Comparison of ENCODE assay signal across 8 mouse cellular contexts in genomic region chr6:87276941-87277340, GRCm38 (mm10). TPM values are rescaled to one million over a fixed set of nuclear protein-coding genes. Genes with fewer than 3 reads are reported as not detected.
DNase-seq lines count a peak whose midpoint lies in the region; ATAC-seq and TF ChIP-seq lines count a peak whose summit lies in the region.

No protein-coding gene starts in this region.

- H3K4me1 ChIP-seq in forebrain, embryonic 15.5 days = peaks cover 15% of the 10 kb centered on the region
- H3K4me1 ChIP-seq in forebrain, embryonic 14.5 days (ENCODE audit: control insufficient read depth, insufficient read depth, low read length) = peaks cover 9% of the 10 kb centered on the region
- H3K4me1 ChIP-seq in lung, postnatal 0 days (ENCODE audit: insufficient read depth, low read depth, low read length) = peaks cover 17% of the 10 kb centered on the region; the same call in 1 of the 2 replicates

- peak overlapping the region; percentile 41 for H3K27ac ChIP-seq in forebrain, embryonic 15.5 days (replicated peaks)
- H3K27ac ChIP-seq in forebrain, embryonic 14.5 days (ENCODE audit: low read depth, low read length) = no peak overlapping the region
- H3K27ac ChIP-seq in left cerebral cortex, adult 2 months = peak overlapping the region; percentile 72
- H3K27ac ChIP-seq in lung, postnatal 0 days (ENCODE audit: low read length) = peak overlapping the region; percentile 22; the same call in 1 of the 2 replicates

- peak; percentile 32; the same call in 1 of the 2 replicates for ATAC-seq in forebrain, embryonic 15.5 days (replicated peaks)
- ATAC-seq in forebrain, embryonic 14.5 days = no peak
- ATAC-seq in lung, postnatal 0 days = peak; percentile 25

- no peak for TF ChIP-seq CTCF in left cerebral cortex, adult 2 months (IDR thresholded peaks at IDR 0.05)
- no peak for TF ChIP-seq CTCF in lung, postnatal 0 days (IDR thresholded peaks at IDR 0.05)

- no peak overlapping the region for H3K4me2 ChIP-seq in forebrain, embryonic 15.5 days (replicated peaks)
- no peak overlapping the region for H3K4me2 ChIP-seq in forebrain, embryonic 14.5 days (ENCODE audit: low read length)
- H3K4me2 ChIP-seq in lung, postnatal 0 days (replicated peaks; ENCODE audit: low read depth, low read length) = 0 out of 2 replicates have a peak overlapping the region, but pooled peaks have one; percentile 4

- WGBS in forebrain, embryonic 15.5 days = 73% methylated on average over 7 of the region's 7 CpGs
- 82% methylated on average over 7 of the region's 7 CpGs for WGBS in forebrain, embryonic 14.5 days
- WGBS in lung, postnatal 0 days = 48% methylated on average over 7 of the region's 7 CpGs

- H3K9me3 ChIP-seq in forebrain, embryonic 15.5 days = no peaks in the 10 kb centered on the region
- H3K9me3 ChIP-seq in forebrain, embryonic 14.5 days (replicated peaks; ENCODE audit: control insufficient read depth, low read length) = no peaks in the 10 kb centered on the region
- H3K9me3 ChIP-seq in lung, postnatal 0 days (ENCODE audit: low read length) = no peaks in the 10 kb centered on the region

- no peak for DNase-seq in forebrain, embryonic 14.5 days (ENCODE audit: low spot score)
- DNase-seq in left cerebral cortex, adult 2 months (ENCODE audit: extremely low spot score in 1 of 2, low spot score in 2 of 2) = no peak
- no peak for DNase-seq in left cerebral cortex, adult 11 months (ENCODE audit: low spot score)
- peak; percentile 51 for DNase-seq in brain, adult 2 months (ENCODE audit: low read depth, low spot score)
- DNase-seq in lung, postnatal 0 days (ENCODE audit: low spot score) = peak; percentile 54
- DNase-seq in urinary bladder, postnatal 36 days (ENCODE audit: low spot score in 2 of 2) = no peak
- DNase-seq in cerebellum, adult 9-10 months = no peak

- no peak overlapping the region for H3K4me3 ChIP-seq in forebrain, embryonic 15.5 days
- H3K4me3 ChIP-seq in forebrain, embryonic 14.5 days (ENCODE audit: low read depth, low read length) = no peak overlapping the region
- no peak overlapping the region for H3K4me3 ChIP-seq in left cerebral cortex, adult 2 months
- H3K4me3 ChIP-seq in lung, postnatal 0 days (ENCODE audit: low read depth, low read length) = no peak overlapping the region

- no peaks in the 10 kb centered on the region for H3K27me3 ChIP-seq in forebrain, embryonic 15.5 days
- H3K27me3 ChIP-seq in forebrain, embryonic 14.5 days (replicated peaks; ENCODE audit: control insufficient read depth, insufficient read depth, low read length) = no peaks in the 10 kb centered on the region
- no peaks in the 10 kb centered on the region for H3K27me3 ChIP-seq in lung, postnatal 0 days (replicated peaks; ENCODE audit: insufficient read depth, low read length)

- 0 out of 2 replicates have a peak, but pooled peaks cover 5% of the 10 kb centered on the region for H3K36me3 ChIP-seq in forebrain, embryonic 15.5 days
- 0 out of 2 replicates have a peak, but pooled peaks cover 5% of the 10 kb centered on the region for H3K36me3 ChIP-seq in forebrain, embryonic 14.5 days (ENCODE audit: control insufficient read depth, insufficient read depth, low read length)
- 0 out of 2 replicates have a peak, but pooled peaks cover 4% of the 10 kb centered on the region for H3K36me3 ChIP-seq in lung, postnatal 0 days (ENCODE audit: insufficient read depth, low read length)

- no peak for TF ChIP-seq EP300 in lung, postnatal 0 days (IDR thresholded peaks at IDR 0.05)

- H3K9ac ChIP-seq in forebrain, embryonic 15.5 days (replicated peaks) = no peak overlapping the region
- no peak overlapping the region for H3K9ac ChIP-seq in forebrain, embryonic 14.5 days (ENCODE audit: low read length)
- H3K9ac ChIP-seq in lung, postnatal 0 days (replicated peaks; ENCODE audit: low read depth) = no peak overlapping the region

- intact Hi-C loops in left cerebral cortex, adult 2 months (cut with DNase I) = no loop called here

RNA-seq across cellular contexts. Expression of gene Antxr1, which starts 58.7 kb away (rescaled TPM):
- polyA plus RNA-seq in forebrain, embryonic 15.5 days (2015; fragmentation: Nextera tagmentation; extraction: Ambion mirVana) = 3.0 and 3.4 TPM in 2 replicates
- 1.9 and 2.3 TPM in 2 replicates for polyA plus RNA-seq in forebrain, embryonic 14.5 days (2014; fragmentation: Nextera tagmentation; extraction: Ambion mirVana)
- 10 to 100 TPM; 12.7 to 15.7 TPM for total RNA-seq in left cerebral cortex, adult 2 months (2021)
- 11.7 and 13.9 TPM in 2 replicates for polyA plus RNA-seq in lung, postnatal 0 days (2015; fragmentation: Nextera tagmentation; extraction: Ambion mirVana)

Comparison
In these comparisons a context has a peak if more than half of its experiments do, and no peak if none do; other contexts are left out.
1. DNase-seq: peak in brain, adult 2 months (single experiment) and lung, postnatal 0 days (single experiment); none in forebrain, embryonic 14.5 days (single experiment), left cerebral cortex, adult 2 months (0 of 2), left cerebral cortex, adult 11 months (single experiment), urinary bladder, postnatal 36 days (0 of 2) and cerebellum, adult 9-10 months (single experiment).